Mouse (Mus musculus): ENCODE measurements around the gene Trmt61a.
"Not testable (repeated sequence)": the region's sequence is repeated elsewhere in the genome, so short reads cannot be mapped to it uniquely, and the experiment has no call there.

Trmt61a gene

GRCm38 (mm10) chr12:111697708-111698107, 19.8 kb downstream of the Trmt61a start:
- no peak for DNase-seq (ENCODE audit: low read depth, low spot score)

- DNase-seq (ENCODE audit: low read depth, low spot score), result no peak
These were observed 20.5 kb downstream of the Trmt61a start for GRCm38 (mm10) chr12:111698346-111698913.

- no peak for DNase-seq (ENCODE audit: low read depth, low spot score)
These were observed 21.6 kb downstream of the Trmt61a start for GRCm38 (mm10) chr12:111699542-111699941.

GRCm38 (mm10) chr12:111700920-111701458, 23.1 kb downstream of the Trmt61a start:
- no peak for DNase-seq (ENCODE audit: low read depth, low spot score)

GRCm38 (mm10) chr12:111703301-111703700, 25.4 kb downstream of the Trmt61a start:
- no peak for DNase-seq (ENCODE audit: low read depth, low spot score)

- peak; percentile 85 for DNase-seq (ENCODE audit: low read depth, low spot score)
These were observed 26.7 kb downstream of the Trmt61a start for GRCm38 (mm10) chr12:111704609-111705008.

- no peak for DNase-seq (ENCODE audit: low read depth, low spot score)
These were observed 27.5 kb downstream of the Trmt61a start for GRCm38 (mm10) chr12:111705186-111705973.

- no peak for DNase-seq (ENCODE audit: low read depth, low spot score)
These were observed 30.3 kb downstream of the Trmt61a start for GRCm38 (mm10) chr12:111708181-111708580.

GRCm38 (mm10) chr12:111710091-111710490, 32.2 kb downstream of the Trmt61a start:
- no peak for DNase-seq (ENCODE audit: low read depth, low spot score)

- peak; percentile 62 for DNase-seq (ENCODE audit: low read depth, low spot score)
These were observed 34.6 kb downstream of the Trmt61a start for GRCm38 (mm10) chr12:111712476-111712875.

- DNase-seq (ENCODE audit: low read depth, low spot score), result peak; percentile 96
These were observed 35.2 kb downstream of the Trmt61a start, which contains the start of the genes Bag5 and Apopt1 for GRCm38 (mm10) chr12:111713004-111713651. TSS of gene Bag5 (minus strand) at chr12:111713257. TSS of gene Apopt1 (plus strand) at chr12:111713261.

- not testable (repeated sequence) for DNase-seq (ENCODE audit: low read depth, low spot score)
These were observed 36.0 kb downstream of the Trmt61a start for GRCm38 (mm10) chr12:111713880-111714279.

GRCm38 (mm10) chr12:111716505-111716904, 38.6 kb downstream of the Trmt61a start:
- peak; percentile 70 for DNase-seq (ENCODE audit: low read depth, low spot score)

- DNase-seq (ENCODE audit: low read depth, low spot score), result no peak
These were observed 40.8 kb downstream of the Trmt61a start for GRCm38 (mm10) chr12:111718656-111719055.

GRCm38 (mm10) chr12:111720222-111720621, 42.3 kb downstream of the Trmt61a start:
- no peak for DNase-seq (ENCODE audit: low read depth, low spot score)

- DNase-seq (ENCODE audit: low read depth, low spot score), result peak; percentile 76
These were observed 44.7 kb downstream of the Trmt61a start for GRCm38 (mm10) chr12:111722654-111723053.

- no peak for DNase-seq (ENCODE audit: low read depth, low spot score)
These were observed 46.9 kb downstream of the Trmt61a start for GRCm38 (mm10) chr12:111724638-111725337.

GRCm38 (mm10) chr12:111725338-111726121, 47.6 kb downstream of the Trmt61a start:
- no peak for DNase-seq (ENCODE audit: low read depth, low spot score)

GRCm38 (mm10) chr12:111726122-111726463, 48.2 kb downstream of the Trmt61a start:
- DNase-seq (ENCODE audit: low read depth, low spot score), result peak; percentile 67

- DNase-seq (ENCODE audit: low read depth, low spot score), result peak; percentile 86
These were observed 50.1 kb downstream of the Trmt61a start for GRCm38 (mm10) chr12:111727956-111728355.

All from ZHBTc4 (cell line).